ENCODE assay signal across 15 mouse cellular contexts in the genomic region with DNA sequence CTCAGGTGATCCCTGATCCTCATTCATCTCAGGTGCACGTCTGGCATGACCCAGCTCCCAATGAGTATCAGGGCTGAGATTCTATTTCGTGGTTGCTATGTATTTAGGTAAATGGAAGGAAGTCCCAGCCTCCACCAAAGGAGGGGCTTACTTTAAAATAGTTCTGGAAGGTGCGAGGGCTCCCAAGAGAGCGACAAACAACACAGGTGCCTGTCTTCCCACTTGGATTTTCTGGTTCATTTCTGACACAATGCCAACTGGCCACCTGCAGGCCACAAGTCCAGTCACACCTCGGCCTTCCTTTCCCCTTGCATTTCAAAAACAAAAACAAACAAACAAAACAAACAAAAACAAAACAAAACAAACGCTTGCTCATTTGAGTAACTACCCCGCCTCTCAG. TPM values are rescaled to one million over a fixed set of nuclear protein-coding genes. Genes with fewer than 3 reads are reported as not detected.
DNase-seq lines count a peak whose midpoint lies in the region; ATAC-seq and TF ChIP-seq lines count a peak whose summit lies in the region.
"Had no signal": no experiment of that assay in that cellular context is flagged by ENCODE, and none has a peak within 500 bp of the region (broad histone marks: within the 10 kb centered on the region; RNA-seq: fewer than 3 reads in every experiment).

No protein-coding gene starts in this region.

- TF ChIP-seq CTCF in cerebellum, adult 2 months (IDR thresholded peaks at IDR 0.05; ENCODE audit: borderline replicate concordance, insufficient read depth, low read depth, low read length) = peak; percentile 23; the same call in 1 of the 2 replicates
- no peak for TF ChIP-seq CTCF in intestine, postnatal 0 days (IDR thresholded peaks at IDR 0.05; ENCODE audit: low read depth)

- H3K27me3 ChIP-seq in cerebellum, adult 2 months (ENCODE audit: control insufficient read depth, insufficient read depth, low read length) = no peaks in the 10 kb centered on the region
- no peaks in the 10 kb centered on the region for H3K27me3 ChIP-seq in intestine, postnatal 0 days (replicated peaks; ENCODE audit: control insufficient read depth, insufficient read depth, low read length)
- H3K27me3 ChIP-seq in intestine, embryonic 16.5 days (replicated peaks; ENCODE audit: control insufficient read depth, insufficient read depth, low read length) = peaks cover 5% of the 10 kb centered on the region; the same call in 1 of the 2 replicates
- peaks cover 21% of the 10 kb centered on the region for H3K27me3 ChIP-seq in midbrain, embryonic 11.5 days (ENCODE audit: control insufficient read depth, insufficient read depth, low read length)
- peaks cover 44% of the 10 kb centered on the region for H3K27me3 ChIP-seq in midbrain, embryonic 10.5 days (ENCODE audit: low read depth, poor library complexity, severe bottlenecking)
- peaks cover 26% of the 10 kb centered on the region for H3K27me3 ChIP-seq in liver, embryonic 11.5 days (replicated peaks; ENCODE audit: control insufficient read depth, insufficient read depth, low read length)

- H3K36me3 ChIP-seq in intestine, postnatal 0 days (ENCODE audit: control insufficient read depth, insufficient read depth) = no peaks in the 10 kb centered on the region
- no peaks in the 10 kb centered on the region for H3K36me3 ChIP-seq in intestine, embryonic 16.5 days (ENCODE audit: control insufficient read depth, insufficient read depth, low read length)
- no peaks in the 10 kb centered on the region for H3K36me3 ChIP-seq in midbrain, embryonic 11.5 days (ENCODE audit: control insufficient read depth, insufficient read depth, low read length)
- H3K36me3 ChIP-seq in midbrain, embryonic 10.5 days = no peaks in the 10 kb centered on the region
- no peaks in the 10 kb centered on the region for H3K36me3 ChIP-seq in liver, embryonic 11.5 days (ENCODE audit: control insufficient read depth, insufficient read depth, low read length)
- H3K36me3 ChIP-seq: embryonic facial prominence, embryonic 12.5 days; forebrain, embryonic 12.5 days; heart, embryonic 10.5 days; hindbrain, embryonic 15.5 days; liver, embryonic 12.5 days had no signal

- peak in 1 of 2 experiments; percentile 41 for DNase-seq in cerebellum, adult 2 months
- DNase-seq in cerebellum, postnatal 4 days (ENCODE audit: low spot score in 2 of 2) = no peak
- DNase-seq in midbrain, embryonic 11.5 days (ENCODE audit: low spot score, missing footprints) = peak; percentile 76
- DNase-seq in midbrain, embryonic 10.5 days (ENCODE audit: low spot score) = no peak
- no peak for DNase-seq in adrenal gland, adult 8-10 months
- DNase-seq in liver, embryonic 11.5 days (ENCODE audit: low spot score) = no peak
- DNase-seq: adrenal gland, postnatal 25 days; gastrocnemius, adult 2 months had no signal

- ATAC-seq in intestine, postnatal 0 days = no peak
- ATAC-seq in intestine, embryonic 16.5 days = no peak
- no peak for ATAC-seq in midbrain, embryonic 11.5 days (ENCODE audit: low FRiP score)
- ATAC-seq in liver, embryonic 11.5 days (replicated peaks; ENCODE audit: low FRiP score) = no peak
- ATAC-seq: liver, embryonic 12.5 days had no signal

- no peaks in the 10 kb centered on the region for H3K4me1 ChIP-seq in cerebellum, adult 2 months (ENCODE audit: control insufficient read depth, insufficient read depth, low read length)
- no peaks in the 10 kb centered on the region for H3K4me1 ChIP-seq in intestine, postnatal 0 days (replicated peaks; ENCODE audit: control insufficient read depth, insufficient read depth, low read length)
- 0 out of 2 replicates have a peak, but pooled peaks cover 2% of the 10 kb centered on the region for H3K4me1 ChIP-seq in intestine, embryonic 16.5 days (ENCODE audit: control insufficient read depth, insufficient read depth, low read length)
- peaks cover 6% of the 10 kb centered on the region; the same call in 1 of the 2 replicates for H3K4me1 ChIP-seq in midbrain, embryonic 11.5 days (ENCODE audit: control insufficient read depth, insufficient read depth, low read length)
- H3K4me1 ChIP-seq in midbrain, embryonic 10.5 days = peaks cover 16% of the 10 kb centered on the region
- H3K4me1 ChIP-seq in liver, embryonic 11.5 days (replicated peaks; ENCODE audit: control insufficient read depth, insufficient read depth, low read length) = no peaks in the 10 kb centered on the region; the same call in none of the 2 replicates

- 53% methylated on average over 7 of the region's 7 CpGs for WGBS in cerebellum, adult 2 months
- 53% methylated on average over 7 of the region's 7 CpGs for WGBS in intestine, postnatal 0 days
- WGBS in intestine, embryonic 16.5 days = 53% methylated on average over 7 of the region's 7 CpGs
- WGBS in midbrain, embryonic 11.5 days = 47% methylated on average over 7 of the region's 7 CpGs
- WGBS in midbrain, embryonic 10.5 days = 49% methylated on average over 7 of the region's 7 CpGs
- 55% methylated on average over 7 of the region's 7 CpGs for WGBS in liver, embryonic 11.5 days

- H3K9ac ChIP-seq in intestine, postnatal 0 days (ENCODE audit: low read depth, low read length) = no peak overlapping the region
- H3K9ac ChIP-seq in intestine, embryonic 16.5 days (ENCODE audit: low read depth, low read length) = no peak overlapping the region
- no peak overlapping the region for H3K9ac ChIP-seq in midbrain, embryonic 11.5 days (ENCODE audit: low read length)
- H3K9ac ChIP-seq in liver, embryonic 11.5 days (ENCODE audit: low read depth, low read length) = no peak overlapping the region
- H3K9ac ChIP-seq: liver, embryonic 12.5 days had no signal

- H3K4me2 ChIP-seq in intestine, postnatal 0 days (replicated peaks; ENCODE audit: low read depth) = peak overlapping the region; percentile 98
- no peak overlapping the region; the same call in 1 of the 2 replicates for H3K4me2 ChIP-seq in intestine, embryonic 16.5 days (ENCODE audit: low read depth, low read length)
- no peak overlapping the region for H3K4me2 ChIP-seq in midbrain, embryonic 11.5 days
- H3K4me2 ChIP-seq in liver, embryonic 11.5 days = no peak overlapping the region

- no peak for TF ChIP-seq POLR2A in cerebellum, adult 2 months (IDR thresholded peaks at IDR 0.05; ENCODE audit: borderline replicate concordance, insufficient read depth, low read length)

- H3K9me3 ChIP-seq in intestine, postnatal 0 days (ENCODE audit: control insufficient read depth) = no peaks in the 10 kb centered on the region
- no peaks in the 10 kb centered on the region for H3K9me3 ChIP-seq in intestine, embryonic 16.5 days (ENCODE audit: control insufficient read depth, low read length)
- H3K9me3 ChIP-seq in midbrain, embryonic 11.5 days (ENCODE audit: control insufficient read depth, low read length) = no peaks in the 10 kb centered on the region
- H3K9me3 ChIP-seq in midbrain, embryonic 10.5 days (replicated peaks) = no peaks in the 10 kb centered on the region
- H3K9me3 ChIP-seq in liver, embryonic 11.5 days (ENCODE audit: control insufficient read depth, low read length) = no peaks in the 10 kb centered on the region
- H3K9me3 ChIP-seq: embryonic facial prominence, embryonic 12.5 days; forebrain, embryonic 12.5 days; heart, embryonic 10.5 days; hindbrain, embryonic 15.5 days; liver, embryonic 12.5 days had no signal

- H3K4me3 ChIP-seq in cerebellum, adult 2 months (replicated peaks; ENCODE audit: insufficient read depth, low read depth, low read length) = peak overlapping the region; percentile 52
- H3K4me3 ChIP-seq in intestine, postnatal 0 days (ENCODE audit: low read depth, low read length) = no peak overlapping the region
- no peak overlapping the region for H3K4me3 ChIP-seq in intestine, embryonic 16.5 days (ENCODE audit: low read length)
- H3K4me3 ChIP-seq in midbrain, embryonic 11.5 days (ENCODE audit: low read depth, low read length) = no peak overlapping the region
- no peak overlapping the region for H3K4me3 ChIP-seq in midbrain, embryonic 10.5 days
- H3K4me3 ChIP-seq in liver, embryonic 11.5 days (ENCODE audit: low read depth, low read length) = no peak overlapping the region

- H3K27ac ChIP-seq in cerebellum, adult 2 months (ENCODE audit: insufficient read depth, low read length) = no peak overlapping the region
- no peak overlapping the region for H3K27ac ChIP-seq in intestine, postnatal 0 days (ENCODE audit: low read depth, low read length)
- H3K27ac ChIP-seq in intestine, embryonic 16.5 days (ENCODE audit: low read length) = no peak overlapping the region
- no peak overlapping the region for H3K27ac ChIP-seq in midbrain, embryonic 11.5 days (ENCODE audit: low read depth, low read length)
- no peak overlapping the region for H3K27ac ChIP-seq in midbrain, embryonic 10.5 days (replicated peaks)
- no peak overlapping the region for H3K27ac ChIP-seq in liver, embryonic 11.5 days (ENCODE audit: low read depth, low read length)
- H3K27ac ChIP-seq: embryonic facial prominence, embryonic 12.5 days; forebrain, embryonic 12.5 days; gastrocnemius, adult 2 months; hindbrain, embryonic 15.5 days; liver, embryonic 12.5 days had no signal

RNA-seq across cellular contexts. Expression of a gene that starts 1.4 kb away (rescaled TPM):
- polyA plus RNA-seq in cerebellum, adult 2 months (2012; rRNA removed) = 21.7 and 24.0 TPM in 2 replicates
- 7.2 and 7.8 TPM in 2 replicates for polyA plus RNA-seq in intestine, postnatal 0 days (2015; fragmentation: Nextera tagmentation; extraction: Ambion mirVana)
- polyA plus RNA-seq in intestine, embryonic 16.5 days (2015; fragmentation: Nextera tagmentation; extraction: Ambion mirVana) = 11.1 and 12.6 TPM in 2 replicates
- 0.61 and 0.66 TPM in 2 replicates for polyA plus RNA-seq in midbrain, embryonic 11.5 days (2014; fragmentation: Nextera tagmentation; extraction: Ambion mirVana)
- 0.73 and 0.75 TPM in 2 replicates for polyA plus RNA-seq in midbrain, embryonic 10.5 days (2016; fragmentation: Nextera tagmentation; extraction: Ambion mirVana)
- 1 to 10 TPM; 2.2 to 4.2 (median 3.5) TPM for total RNA-seq in adrenal gland, adult 8-10 months (2022)
- 0.58 and 0.69 TPM in 2 replicates for polyA plus RNA-seq in liver, embryonic 11.5 days (2014; fragmentation: Nextera tagmentation; extraction: Ambion mirVana)
